Mouse (Mus musculus) granulocyte monocyte progenitor cell, adult 5-6 weeks (primary cell): ENCODE measurements around the gene Aph1a. TPM values are rescaled to one million over a fixed set of nuclear protein-coding genes. Genes with fewer than 3 reads are reported as not detected.
"Not testable (repeated sequence)": the region's sequence is repeated elsewhere in the genome, so short reads cannot be mapped to it uniquely, and the experiment has no call there.

ENCODE experiments used
- ATAC-seq: replicated peaks from 2 replicates; pipeline ENCODE4 v1.8.0; 2016; ENCODE audit warnings: mild to moderate bottlenecking, moderate TSS enrichment, inconsistent platforms; ENCODE audit not compliant: poor library complexity, severe bottlenecking
- total RNA-seq, 2 experiments: library from RNA; stranded (forward) in 1 of 2; stranded (reverse) in 1 of 2; fragments of 200-712, 200-1000 nt in 1 of 2; fragments of >200 nt in 1 of 2; fragmentation: Nextera tagmentation in 1 of 2; gene quantifications; 2 replicates each; pipeline ENCODE4 v1.2.3; 2014 to 2017

Aph1a gene
- total RNA-seq, 2 experiments from 2014 or later: 42.8 to 69.0 TPM

DNA sequence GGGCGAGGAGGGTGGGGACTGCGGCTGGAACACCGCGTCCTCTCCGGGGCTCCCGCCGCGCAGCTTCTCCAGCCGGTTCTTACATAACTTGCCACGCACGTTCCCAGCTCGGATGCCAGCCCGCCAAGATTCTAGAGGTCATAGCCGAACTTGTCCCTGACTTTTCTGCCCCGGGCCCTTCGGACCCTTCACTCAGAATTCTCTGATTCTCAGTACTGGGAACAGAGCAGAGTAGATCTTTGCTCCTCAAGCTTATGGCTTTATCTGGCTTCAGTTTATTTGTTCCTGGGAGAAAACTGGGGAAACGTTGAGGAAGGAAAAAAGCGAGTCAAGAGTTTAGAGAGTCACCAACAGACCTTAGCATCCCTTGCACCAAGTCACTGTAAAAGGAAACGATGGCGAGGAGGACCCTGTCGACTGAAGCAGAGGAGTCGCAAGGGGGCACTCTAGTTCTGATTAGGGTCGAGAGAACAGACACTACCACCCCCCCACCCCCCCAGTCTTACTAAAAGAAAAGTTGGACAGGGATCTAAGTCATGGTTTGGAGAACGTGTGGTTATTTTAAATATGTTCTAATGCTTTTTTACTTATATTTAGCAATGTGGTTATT lies 10.8 kb upstream of the Aph1a start:
- no peak for ATAC-seq

- no peak for ATAC-seq
Measured at GRCm38 (mm10) chr3:95884400-95884799, 9.4 kb upstream of the Aph1a start.

DNA sequence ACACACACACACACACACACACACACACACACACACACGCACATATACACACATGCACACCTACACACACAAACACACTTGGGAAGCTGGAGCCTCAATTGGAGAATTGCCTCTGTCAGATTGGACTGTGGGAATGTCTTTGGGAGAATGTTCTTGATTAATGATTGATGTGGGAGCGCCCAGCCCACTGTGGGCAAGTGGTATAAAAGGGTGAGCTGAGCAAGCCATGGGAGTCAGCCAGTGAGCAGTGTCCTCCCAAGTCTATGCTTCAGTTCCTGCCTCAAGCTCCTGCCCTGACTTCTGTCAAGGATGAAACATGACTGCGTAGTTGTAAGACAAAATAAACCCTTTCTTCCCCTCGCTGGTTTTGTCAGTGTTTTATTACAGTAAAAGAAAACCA lies 6.2 kb upstream of the Aph1a start:
- no peak for ATAC-seq

DNA sequence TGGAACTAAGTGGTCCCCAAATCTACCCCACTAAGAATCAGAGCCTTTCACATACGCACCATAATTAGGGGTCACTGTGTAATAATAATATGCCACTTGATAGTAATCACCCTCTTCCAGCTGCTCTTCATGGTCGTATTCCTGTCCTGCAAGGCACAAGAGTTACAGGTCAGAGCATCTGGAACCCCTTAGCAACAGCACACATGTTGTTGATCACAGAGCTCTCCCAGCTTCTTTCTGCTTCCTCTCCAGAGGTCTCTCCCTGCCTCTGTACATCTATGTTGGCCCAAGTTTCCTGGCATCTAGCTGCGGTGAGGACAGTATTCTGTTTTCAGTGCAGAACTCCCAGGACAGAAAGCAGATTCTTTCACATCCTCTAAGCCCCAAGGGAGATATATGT lies 4.1 kb upstream of the Aph1a start:
- ATAC-seq: no peak

DNA sequence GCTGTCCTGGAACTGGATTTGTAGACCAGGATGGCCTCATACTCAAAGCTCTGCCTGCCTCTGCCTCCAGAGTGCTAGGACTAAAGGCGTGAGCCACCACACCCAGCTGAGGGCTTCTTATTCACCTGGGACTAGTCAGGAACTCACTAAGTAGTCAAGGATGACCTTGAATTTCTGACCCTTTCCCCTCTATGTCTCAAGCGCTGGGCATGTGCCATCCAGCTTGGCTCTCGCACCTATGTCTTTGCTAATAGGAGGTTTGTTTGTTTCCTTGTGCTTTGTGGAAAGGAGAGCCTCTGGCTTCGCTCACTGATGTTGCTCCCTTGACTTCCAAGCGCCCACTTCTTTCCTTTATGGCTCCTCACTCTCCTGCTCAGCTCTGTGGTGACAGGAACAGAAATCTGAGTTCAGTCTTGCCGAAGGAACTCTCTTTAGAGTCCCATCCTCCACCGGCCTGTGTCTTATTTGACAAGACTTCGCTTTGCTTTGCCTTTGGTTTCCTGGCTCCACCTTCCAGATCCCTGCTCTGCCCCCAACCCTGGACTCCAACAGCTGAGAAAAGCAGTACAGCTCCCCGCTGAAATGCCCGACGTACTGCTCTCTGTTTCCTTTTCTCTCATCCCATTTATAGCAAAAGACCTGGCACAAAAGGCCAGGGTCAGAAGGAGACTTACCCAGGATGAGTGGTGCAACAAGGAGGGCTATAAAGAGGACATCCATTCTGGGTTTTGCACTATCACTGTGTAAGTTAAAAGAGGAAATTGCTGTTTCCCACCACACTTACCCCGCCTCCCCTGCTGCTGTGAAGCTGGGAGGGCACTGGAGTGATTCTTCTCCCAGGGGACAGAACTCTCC lies 2.3 kb upstream of the Aph1a start, which contains the start of gene BC028528:
TSS of gene BC028528 (minus strand) at position 795 of the 855 bp plus-strand sequence.
- peak; percentile 58 for ATAC-seq

DNA sequence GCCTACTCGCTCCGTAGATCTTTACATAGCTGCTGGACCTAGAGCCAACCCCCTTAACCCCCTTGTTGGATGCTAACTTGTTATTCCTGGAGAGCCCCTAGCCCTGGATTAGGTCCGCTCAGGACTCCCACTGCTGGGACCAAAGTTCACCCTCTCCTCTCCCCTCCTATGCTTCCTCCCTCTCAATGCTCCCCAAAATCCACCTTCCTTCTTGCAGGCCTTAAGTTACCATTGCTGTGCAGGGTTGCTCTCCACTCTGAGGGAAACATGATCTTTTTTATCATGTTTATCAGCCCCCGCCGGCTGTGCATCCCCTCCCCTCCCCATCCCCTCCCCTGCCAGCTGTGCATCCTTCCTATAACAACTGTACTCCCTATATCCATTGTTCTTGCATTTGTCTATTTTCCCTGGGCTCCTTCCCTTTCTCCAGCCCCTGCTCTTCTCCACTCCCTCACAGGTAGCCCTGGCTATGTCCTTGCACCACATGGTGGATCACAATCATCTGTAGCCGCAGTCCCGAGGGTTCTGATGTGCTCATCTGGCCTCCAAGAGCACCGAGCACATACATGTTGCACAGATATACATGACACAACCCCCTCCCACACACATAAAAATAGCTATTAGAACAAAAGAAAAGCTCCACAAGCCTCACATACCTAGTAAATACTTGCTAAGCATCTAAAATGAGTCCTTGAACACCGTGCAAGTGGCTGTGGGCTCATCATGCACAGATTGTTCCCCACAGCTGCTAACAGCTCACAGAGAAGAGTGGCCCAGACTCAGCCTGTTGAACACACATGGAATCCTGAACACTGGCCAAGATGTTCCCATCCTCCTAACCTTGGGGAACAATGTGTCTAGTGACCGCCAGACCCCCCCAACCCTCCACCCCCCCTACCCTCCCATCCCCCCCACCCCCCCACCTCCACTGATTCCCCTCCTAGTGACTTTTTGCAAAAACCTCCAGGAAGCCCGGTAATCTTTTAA lies 1.4 kb upstream of the Aph1a start:
- no peak for ATAC-seq

DNA sequence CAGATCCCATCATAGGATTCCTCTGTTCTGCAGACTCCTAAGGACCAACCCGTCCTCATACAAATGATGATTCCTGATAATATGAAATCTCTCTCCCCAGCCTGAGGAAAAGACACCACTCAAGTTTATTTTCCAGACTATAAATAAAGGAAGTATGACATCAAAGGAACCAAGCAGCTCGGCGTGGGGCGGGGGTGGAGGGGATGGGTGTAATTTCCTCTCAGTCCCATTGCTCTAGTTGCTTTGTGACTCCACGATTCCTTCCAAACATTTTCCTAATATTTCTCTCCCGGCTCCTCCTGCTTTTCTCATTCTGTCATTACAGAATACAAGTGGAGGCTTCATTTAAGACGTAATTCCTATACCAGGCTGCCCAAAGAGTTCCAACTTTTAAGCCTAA lies 643 bp upstream of the Aph1a start:
- ATAC-seq: no peak

- ATAC-seq: no peak
Measured at GRCm38 (mm10) chr3:95894317-95895160, 770 bp downstream of the Aph1a start.

DNA sequence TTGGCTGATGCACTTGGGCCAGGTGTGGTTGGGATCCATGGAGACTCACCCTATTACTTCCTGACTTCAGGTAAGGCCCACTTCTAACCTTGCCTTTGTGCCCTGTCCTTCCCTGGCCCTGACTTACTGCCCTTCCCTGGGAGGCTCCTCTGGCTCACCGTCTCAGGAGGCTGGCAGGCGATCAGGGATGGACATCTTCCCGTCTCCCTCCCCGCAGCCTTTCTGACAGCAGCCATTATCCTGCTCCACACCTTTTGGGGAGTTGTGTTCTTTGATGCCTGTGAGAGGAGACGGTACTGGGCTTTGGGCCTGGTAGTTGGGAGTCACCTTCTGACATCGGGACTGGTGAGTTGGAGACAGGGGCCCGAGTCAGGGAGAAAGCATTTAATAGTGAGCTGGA lies 1.7 kb downstream of the Aph1a start:
- ATAC-seq: not testable (repeated sequence)

DNA sequence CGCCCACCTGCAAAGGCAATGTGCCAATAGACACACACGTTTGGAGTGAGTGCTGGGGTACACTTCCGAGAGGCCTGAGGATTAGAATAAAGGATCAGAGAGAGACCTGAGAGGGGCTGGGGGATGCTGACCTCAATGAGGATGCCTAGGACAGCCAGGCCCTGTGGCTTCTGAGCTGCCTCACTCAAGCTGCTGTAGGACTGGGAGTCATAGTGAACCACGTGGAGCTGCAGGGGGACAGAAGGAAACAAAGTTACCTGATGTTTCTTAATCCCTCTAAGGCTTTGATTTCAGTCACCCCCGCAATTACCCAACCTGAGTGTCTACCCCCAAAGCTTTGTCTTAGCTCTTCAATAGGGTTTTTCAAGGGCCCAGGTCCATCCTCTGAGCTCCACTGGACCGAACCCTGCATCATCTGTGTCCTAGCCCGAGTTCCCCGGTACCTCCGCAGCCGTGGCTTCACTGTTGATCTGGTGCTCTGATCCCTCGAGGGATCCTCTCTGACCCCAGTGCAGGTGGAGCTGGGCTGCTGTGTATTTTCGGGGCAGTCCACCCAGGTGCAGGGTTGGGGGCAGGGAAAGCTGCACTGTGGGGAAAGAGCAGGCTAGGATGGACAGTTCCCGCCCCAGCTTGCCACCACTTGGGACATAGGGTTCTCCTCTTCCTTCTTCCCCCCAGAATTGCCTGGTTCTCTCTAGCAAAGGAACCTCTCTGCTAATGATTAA lies 6.2 kb downstream of the Aph1a start:
- ATAC-seq: no peak

DNA sequence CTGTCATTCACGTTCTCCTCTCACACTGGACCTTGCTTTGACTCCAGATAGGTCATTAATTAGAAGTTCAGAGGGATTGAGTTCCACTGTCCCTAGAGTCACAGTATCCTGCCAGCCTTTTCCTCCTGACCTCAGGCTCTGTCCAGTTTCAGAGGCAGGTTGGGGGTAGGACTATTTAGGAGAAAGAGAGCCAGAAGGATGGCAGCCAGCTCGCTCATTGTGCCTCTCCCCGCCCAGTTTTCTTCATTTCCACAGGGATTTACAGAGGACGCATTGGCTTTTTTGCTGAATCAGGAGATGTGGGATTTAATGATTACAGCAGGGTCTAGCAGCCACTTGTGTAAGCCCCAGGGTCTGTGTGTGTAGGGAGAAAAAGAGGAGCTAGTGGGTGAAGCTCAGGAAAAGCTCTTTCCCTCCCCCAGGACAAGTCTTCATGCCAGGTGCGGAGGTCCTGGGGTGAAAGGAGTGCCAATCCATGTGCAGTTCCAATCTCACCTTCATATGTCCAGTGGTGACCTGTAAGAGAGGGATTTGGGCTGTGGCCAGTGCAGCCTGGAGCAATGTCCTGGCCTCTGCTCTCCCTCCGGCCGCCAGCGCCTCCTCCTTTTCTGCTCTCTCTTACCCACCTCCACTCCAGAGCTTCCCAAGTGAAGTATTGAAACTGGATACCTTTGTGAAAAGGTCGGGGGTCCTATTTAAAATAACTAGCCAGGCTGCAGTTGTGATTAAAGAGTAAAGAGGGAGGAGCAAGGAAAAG lies 8.0 kb downstream of the Aph1a start:
- ATAC-seq: no peak

GRCm38 (mm10) chr3:95902373-95902625 lies 8.5 kb downstream of the Aph1a start:
- no peak for ATAC-seq

- no peak for ATAC-seq
Measured at GRCm38 (mm10) chr3:95902643-95903042, 8.9 kb downstream of the Aph1a start.

- no peak for ATAC-seq
Measured at GRCm38 (mm10) chr3:95903753-95904502, 10.2 kb downstream of the Aph1a start.

- ATAC-seq: no peak
Measured at GRCm38 (mm10) chr3:95904568-95904967, 10.8 kb downstream of the Aph1a start, which contains the start of gene Car14. Gene Car14 (minus strand): TSS chr3:95904691.

DNA sequence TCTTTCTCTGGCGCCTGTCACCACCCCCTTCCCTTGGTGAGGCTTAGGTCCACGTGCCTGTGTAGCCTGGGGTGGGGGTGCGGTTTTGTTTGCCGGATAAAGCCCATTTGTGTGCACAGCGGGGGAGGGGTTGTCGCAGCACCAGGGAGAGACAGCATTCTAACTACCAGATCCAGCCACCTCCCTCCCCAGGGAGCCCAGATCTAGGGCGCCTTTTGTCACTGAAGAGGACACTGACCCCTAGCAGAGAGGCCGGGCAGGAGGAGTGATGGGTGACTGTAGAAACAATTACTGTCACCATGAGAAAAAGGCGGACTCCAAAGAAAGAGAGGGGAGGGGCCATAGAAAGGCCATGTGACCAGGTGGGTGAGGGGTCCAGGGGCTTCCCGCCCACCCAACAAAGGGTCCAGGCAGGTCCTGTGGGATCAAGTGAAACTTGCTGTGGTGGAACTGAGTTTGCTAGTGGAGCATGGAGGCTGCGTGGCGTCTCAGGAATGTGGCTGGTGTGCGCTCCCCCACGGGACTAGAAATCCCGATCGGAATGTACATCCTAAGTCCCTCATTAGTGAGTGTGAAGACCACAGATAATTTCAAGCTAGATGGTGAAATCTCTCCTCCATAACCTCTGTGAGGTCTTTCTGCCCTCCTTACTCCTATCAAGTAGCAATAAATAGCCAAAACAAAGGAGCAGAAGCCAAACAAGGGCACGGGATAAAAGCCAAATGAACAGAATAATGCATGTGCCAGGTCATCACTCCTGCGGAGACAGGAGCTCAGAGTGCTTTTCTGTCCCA lies 11.6 kb downstream of the Aph1a start:
- peak; percentile 22; the same call in 1 of the 2 replicates for ATAC-seq

GRCm38 (mm10) chr3:95905940-95906492 lies 12.2 kb downstream of the Aph1a start:
- ATAC-seq: peak; percentile 52
